18 mouse cellular contexts compared by ENCODE assay signal in the genomic region with DNA sequence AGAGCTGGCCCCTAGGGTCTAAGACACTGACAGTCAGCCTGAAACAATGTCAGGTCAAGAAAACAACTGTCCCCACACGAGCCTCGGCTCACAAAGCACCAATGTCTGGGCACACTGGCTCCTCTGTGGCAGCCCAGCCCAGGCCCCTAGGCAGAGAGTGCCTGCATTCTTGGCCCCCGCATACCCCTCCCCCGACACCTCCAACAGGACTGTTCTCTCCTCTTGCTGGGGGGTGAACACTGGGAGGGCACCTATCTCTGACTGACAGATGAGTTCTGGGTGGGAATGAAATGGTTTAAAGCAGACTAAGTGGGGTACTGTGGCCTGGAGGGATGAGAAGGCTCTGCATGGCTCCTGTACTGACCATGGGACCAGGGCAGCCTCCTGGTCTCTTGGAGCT. TPM values are rescaled to one million over a fixed set of nuclear protein-coding genes. Genes with fewer than 3 reads are reported as not detected.
DNase-seq lines count a peak whose midpoint lies in the region; ATAC-seq lines count a peak whose summit lies in the region.
"Had no signal": no experiment of that assay in that cellular context is flagged by ENCODE, and none has a peak within 500 bp of the region (broad histone marks: within the 10 kb centered on the region; RNA-seq: fewer than 3 reads in every experiment).

No protein-coding gene starts in this region.

- no peaks in the 10 kb centered on the region for H3K9me3 ChIP-seq in heart, embryonic 10.5 days
- H3K9me3 ChIP-seq in liver, embryonic 11.5 days (ENCODE audit: control insufficient read depth, low read length), result no peaks in the 10 kb centered on the region
- H3K9me3 ChIP-seq: midbrain, embryonic 12.5 days had no signal

- intact Hi-C loops in heart, postnatal 25 days (cut with DNase I), result no loop called here

- no peaks in the 10 kb centered on the region for H3K36me3 ChIP-seq in heart, embryonic 10.5 days
- H3K36me3 ChIP-seq in liver, embryonic 11.5 days (ENCODE audit: control insufficient read depth, insufficient read depth, low read length), result peaks cover 4% of the 10 kb centered on the region
- H3K36me3 ChIP-seq: midbrain, embryonic 12.5 days had no signal

- H3K27ac ChIP-seq in heart, embryonic 10.5 days, result peak overlapping the region; percentile 78; the same call in 1 of the 2 replicates
- H3K27ac ChIP-seq in liver, embryonic 11.5 days (ENCODE audit: low read depth, low read length), result peak overlapping the region; percentile 88
- H3K27ac ChIP-seq: heart, adult 2 months; midbrain, embryonic 12.5 days; stomach, postnatal 0 days had no signal

- no peak overlapping the region for H3K4me3 ChIP-seq in heart, embryonic 10.5 days
- H3K4me3 ChIP-seq in liver, embryonic 11.5 days (ENCODE audit: low read depth, low read length), result peak overlapping the region; percentile 63; the same call in 1 of the 2 replicates
- H3K4me3 ChIP-seq: heart, adult 2 months; midbrain, embryonic 12.5 days had no signal

- 33% methylated on average over 4 of the region's 4 CpGs for WGBS in heart, embryonic 10.5 days
- WGBS in liver, embryonic 11.5 days, result 55% methylated on average over 4 of the region's 4 CpGs

- H3K9ac ChIP-seq in liver, embryonic 11.5 days (ENCODE audit: low read depth, low read length), result peak overlapping the region; percentile 84
- H3K9ac ChIP-seq: midbrain, embryonic 12.5 days had no signal

- peak; percentile 12 for ATAC-seq in liver, embryonic 11.5 days (replicated peaks; ENCODE audit: low FRiP score)

- DNase-seq in heart, embryonic 10.5 days (ENCODE audit: low spot score), result no peak
- no peak for DNase-seq in heart, postnatal 25 days (ENCODE audit: low spot score)
- DNase-seq in spleen, adult 12 weeks (ENCODE audit: low spot score), result peak; percentile 50
- DNase-seq in spleen, adult 18-20 months, result no peak
- DNase-seq in liver, embryonic 11.5 days (ENCODE audit: low spot score), result no peak
- no peak for DNase-seq in kidney, adult 8-10 months
- no peak for DNase-seq in thymus, adult 18-20 months
- no peak for DNase-seq in kidney, adult 9 months
- DNase-seq: adrenal gland, adult 2 months; cerebellum, adult 11 months; cerebellum, postnatal 36 days; heart, adult 2 months; kidney, adult 2 months; lung, postnatal 4 days; right cerebral cortex, postnatal 4 days; thymus, postnatal 14 days had no signal

- H3K27me3 ChIP-seq in heart, embryonic 10.5 days (ENCODE audit: insufficient read depth, poor library complexity, severe bottlenecking), result peaks cover 36% of the 10 kb centered on the region
- H3K27me3 ChIP-seq in liver, embryonic 11.5 days (replicated peaks; ENCODE audit: control insufficient read depth, insufficient read depth, low read length), result peaks cover 27% of the 10 kb centered on the region

- H3K4me2 ChIP-seq in liver, embryonic 11.5 days, result peak overlapping the region; percentile 58
- H3K4me2 ChIP-seq: midbrain, embryonic 12.5 days had no signal

- peaks cover 18% of the 10 kb centered on the region for H3K4me1 ChIP-seq in heart, embryonic 10.5 days
- H3K4me1 ChIP-seq in liver, embryonic 11.5 days (replicated peaks; ENCODE audit: control insufficient read depth, insufficient read depth, low read length), result peaks cover 27% of the 10 kb centered on the region
- H3K4me1 ChIP-seq: midbrain, embryonic 12.5 days had no signal

RNA-seq across cellular contexts. Expression of a gene that starts 0.3 kb away (rescaled TPM):
- 88.9 and 128 TPM in 2 replicates for polyA plus RNA-seq in heart, embryonic 10.5 days (2016; fragmentation: Nextera tagmentation; extraction: Ambion mirVana)
- 1 to 10 TPM; 5.3 to 9.5 TPM for total RNA-seq in heart, postnatal 25 days (2021)
- polyA plus RNA-seq in liver, embryonic 11.5 days (2014; fragmentation: Nextera tagmentation; extraction: Ambion mirVana), result 191 and 229 TPM in 2 replicates

RNA-seq across cellular contexts. Expression of a gene that starts 27.5 kb away (rescaled TPM):
- polyA plus RNA-seq in heart, embryonic 10.5 days (2016; fragmentation: Nextera tagmentation; extraction: Ambion mirVana), result 0.74 and 1.8 TPM in 2 replicates
- total RNA-seq in heart, postnatal 25 days (2021), result not detected
- polyA plus RNA-seq in liver, embryonic 11.5 days (2014; fragmentation: Nextera tagmentation; extraction: Ambion mirVana), result 1.8 and 2.6 TPM in 2 replicates

RNA-seq across cellular contexts. Expression of a gene that starts 42.0 kb away (rescaled TPM):
- 313 and 314 TPM in 2 replicates for polyA plus RNA-seq in heart, embryonic 10.5 days (2016; fragmentation: Nextera tagmentation; extraction: Ambion mirVana)
- total RNA-seq in heart, postnatal 25 days (2021), result 100 to 1,000 TPM; 163 to 175 TPM
- polyA plus RNA-seq in liver, embryonic 11.5 days (2014; fragmentation: Nextera tagmentation; extraction: Ambion mirVana), result 282 and 283 TPM in 2 replicates

RNA-seq across cellular contexts. Expression of a gene that starts 46.2 kb away (rescaled TPM):
- polyA plus RNA-seq in heart, embryonic 10.5 days (2016; fragmentation: Nextera tagmentation; extraction: Ambion mirVana), result 60.4 and 75.4 TPM in 2 replicates
- 10 to 100 TPM; 56.7 to 57.3 TPM for total RNA-seq in heart, postnatal 25 days (2021)
- 104 and 108 TPM in 2 replicates for polyA plus RNA-seq in liver, embryonic 11.5 days (2014; fragmentation: Nextera tagmentation; extraction: Ambion mirVana)
